Mouse (Mus musculus) mesoderm, embryonic 11.5 days (tissue): ENCODE measurements around the gene Rbm43.
A peak's percentile ranks its signal among the peaks of the same experiment; 100 is the strongest.
"Not testable (repeated sequence)": the region's sequence is repeated elsewhere in the genome, so short reads cannot be mapped to it uniquely, and the experiment has no call there.

Experiments used
- DNase-seq: peaks from one replicate; pipeline ENCODE4 v3.0.0-alpha.2; 2012; ENCODE audit warnings: low read depth, low spot score

The Rbm43 gene

DNA sequence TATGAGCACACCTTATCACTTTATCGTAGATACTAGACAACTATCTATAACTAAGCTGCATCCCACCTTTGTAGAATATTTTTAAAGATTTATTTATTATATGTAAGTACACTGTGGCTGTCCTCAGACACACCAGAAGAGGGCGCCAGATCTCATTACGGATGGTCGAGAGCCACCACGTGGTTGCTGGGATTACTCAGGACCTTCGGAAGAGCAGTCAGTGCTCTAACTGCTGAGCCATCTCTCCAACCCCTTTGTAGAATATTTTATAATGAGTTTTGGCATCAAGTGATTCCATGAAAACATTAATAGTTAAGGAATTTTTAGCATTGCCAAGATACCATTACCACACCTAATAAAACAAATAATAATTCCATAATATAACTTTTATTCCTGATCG lies 20.4 kb downstream of the Rbm43 start:
- no peak for DNase-seq

DNA sequence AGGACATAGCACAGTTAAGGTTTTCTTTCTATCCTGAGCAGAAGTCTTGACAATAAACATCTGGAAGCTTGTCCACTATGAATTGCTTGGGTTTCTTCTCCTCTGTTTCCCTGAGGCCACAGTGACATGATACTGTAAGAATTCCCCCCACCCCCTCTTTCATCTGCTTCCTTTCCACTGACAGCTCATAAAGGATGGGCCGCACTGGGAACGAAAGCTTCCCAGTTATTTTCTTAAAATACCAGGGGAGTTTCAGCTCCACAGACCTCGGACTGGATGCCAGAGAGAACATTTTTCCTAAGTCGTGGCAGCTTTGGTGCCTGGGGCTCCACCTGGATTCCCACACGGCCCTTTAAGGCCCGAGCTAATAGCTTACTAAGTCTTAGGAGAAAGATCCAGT lies 22.2 kb downstream of the Rbm43 start:
- DNase-seq = peak; percentile 81

DNA sequence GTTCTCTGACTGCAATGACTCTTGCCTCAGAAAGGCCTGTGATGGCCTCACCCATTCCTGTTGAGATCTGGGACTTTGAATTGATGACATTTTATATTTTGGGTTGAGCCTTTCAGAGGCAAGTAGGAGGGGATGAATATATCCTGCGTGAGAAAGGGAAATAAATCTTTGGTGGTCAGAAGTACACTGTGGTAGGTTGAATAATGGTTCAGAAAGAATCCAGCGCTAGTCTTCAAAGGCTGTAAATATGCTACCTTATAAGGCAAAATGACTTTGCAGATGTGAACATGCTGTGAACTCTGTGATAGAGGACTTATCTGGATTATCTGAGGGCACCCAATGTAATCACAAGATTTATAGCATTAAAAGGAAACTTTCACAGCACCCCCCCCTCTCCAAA lies 23.1 kb downstream of the Rbm43 start:
- peak; percentile 34 for DNase-seq

DNA sequence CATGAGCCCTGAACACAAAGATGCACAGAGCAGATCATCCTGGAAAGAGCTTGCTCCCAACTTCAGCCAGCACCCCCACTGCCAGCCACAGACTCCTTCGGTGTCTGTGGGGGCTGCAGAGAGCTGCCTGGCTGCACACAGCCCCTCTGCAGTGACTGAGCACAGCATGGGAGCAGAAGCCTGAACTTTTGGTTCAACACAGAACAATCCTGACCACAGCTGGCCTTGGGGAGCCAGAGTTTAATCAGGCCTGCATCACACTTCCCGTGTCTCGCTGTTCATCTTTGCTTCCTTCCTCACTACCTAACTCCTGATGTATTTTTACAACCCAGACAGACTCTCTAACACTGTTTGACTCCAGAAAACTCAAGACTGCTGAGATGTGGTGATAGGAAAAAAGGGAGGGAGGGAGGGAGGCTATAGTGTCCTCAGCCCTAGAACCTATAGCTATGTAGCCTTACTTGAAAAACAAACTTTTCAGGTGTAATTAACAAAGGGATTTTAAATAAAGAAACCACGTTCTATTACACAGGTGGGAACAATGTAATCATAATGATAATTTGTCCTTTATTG lies 27.3 kb downstream of the Rbm43 start:
- DNase-seq = no peak

DNA sequence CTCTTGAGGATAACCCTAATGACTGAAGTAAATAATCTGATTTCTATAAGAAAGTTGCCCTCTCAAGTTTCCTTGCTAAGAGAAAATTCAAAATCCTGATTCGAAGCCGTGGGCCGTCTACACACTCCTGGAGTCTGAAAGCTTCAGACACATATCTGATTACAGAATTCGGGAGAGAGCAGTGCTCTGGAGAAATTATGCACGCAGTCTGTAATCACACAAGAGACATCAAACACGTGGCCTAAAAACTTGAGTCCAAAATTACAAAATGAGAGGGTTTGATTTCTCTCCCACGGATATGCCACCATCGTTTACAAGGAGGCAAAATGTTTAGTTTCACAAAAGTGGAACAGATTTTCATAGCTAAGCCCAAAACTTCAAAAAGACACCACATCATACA lies 29.3 kb downstream of the Rbm43 start:
- DNase-seq = no peak

DNA sequence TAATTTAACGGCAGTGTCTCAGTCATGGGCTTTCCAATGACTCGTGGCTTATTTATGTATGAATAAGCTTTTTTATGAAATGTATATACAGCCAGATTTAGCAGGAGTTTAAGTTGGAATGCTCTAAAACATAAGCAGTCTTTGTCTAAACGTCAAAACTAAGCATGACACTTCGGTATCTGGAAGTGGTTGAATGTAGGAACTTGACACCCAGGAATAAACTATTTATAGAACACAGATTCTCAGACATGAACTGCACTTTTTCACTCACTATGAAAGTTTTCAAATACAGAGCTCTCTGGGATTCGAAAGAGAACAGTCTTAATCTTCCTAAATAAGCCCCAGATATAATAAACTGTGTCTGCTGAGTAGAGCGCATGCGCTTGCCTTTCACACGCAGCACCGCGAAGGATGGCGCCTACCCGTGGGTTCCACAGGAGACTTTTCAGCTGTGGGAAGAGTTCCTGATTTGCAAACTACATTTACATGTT lies 42.5 kb downstream of the Rbm43 start:
- no peak for DNase-seq

DNA sequence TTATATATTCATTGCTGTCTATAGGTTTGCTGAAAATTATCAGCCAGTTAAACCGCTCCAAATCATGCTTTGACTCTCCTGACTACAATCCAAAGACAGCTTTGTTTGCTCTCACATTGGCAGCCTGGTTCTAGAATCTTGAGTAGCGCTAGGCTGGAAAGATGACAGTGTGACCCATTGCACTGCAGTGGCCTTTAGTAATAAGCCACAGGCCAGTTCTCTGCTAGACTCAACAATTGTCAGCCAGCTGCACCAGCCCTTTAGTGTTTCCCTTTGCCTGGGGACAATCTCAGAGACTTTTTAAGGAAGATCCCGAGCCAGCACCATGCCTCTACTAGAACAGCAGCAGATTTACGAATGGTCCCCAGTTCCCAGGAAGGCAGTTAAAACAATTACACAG lies 44.0 kb downstream of the Rbm43 start:
- no peak for DNase-seq

DNA sequence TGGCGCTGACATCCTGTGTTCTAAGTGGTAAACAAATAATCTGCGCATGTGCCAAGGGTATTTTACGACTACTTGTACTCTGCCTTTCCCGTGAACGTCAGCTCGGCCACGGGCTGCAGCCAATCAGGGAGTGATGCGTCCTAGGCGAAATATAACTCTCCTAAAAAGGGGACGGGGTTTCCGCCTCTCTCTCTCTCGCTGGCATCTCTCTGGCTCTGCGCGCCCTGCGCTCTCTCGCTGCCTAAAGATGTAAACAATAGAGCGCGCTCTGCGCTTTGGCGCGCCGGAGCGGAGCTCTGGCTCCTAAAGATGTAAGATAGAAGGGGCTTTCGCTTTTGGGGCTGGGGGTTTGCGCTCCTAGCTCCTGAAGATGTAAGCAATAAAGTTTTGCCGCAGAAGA lies 44.8 kb downstream of the Rbm43 start:
- DNase-seq = not testable (repeated sequence)

DNA sequence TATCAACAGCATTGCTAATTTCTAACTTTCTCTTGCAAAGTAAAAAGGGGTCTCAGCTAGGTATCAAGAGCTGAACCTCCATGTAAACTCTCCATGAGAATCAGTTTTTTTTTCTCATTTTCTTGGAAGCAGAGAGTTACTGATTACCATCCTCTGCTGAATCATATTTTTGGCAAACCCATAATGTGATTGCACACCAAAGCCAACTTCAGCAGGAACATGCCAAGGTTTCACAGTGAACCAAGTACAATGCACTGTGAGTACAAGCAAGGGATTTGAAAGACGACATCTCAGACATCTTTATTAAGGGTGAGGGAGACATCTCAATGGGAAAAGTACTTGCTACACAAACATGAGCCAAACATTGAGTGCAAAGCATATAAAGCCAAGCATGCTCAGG lies 54.8 kb downstream of the Rbm43 start:
- DNase-seq = no peak
